Mouse (Mus musculus): ENCODE data around the gene Cfap97d2.

DNA sequence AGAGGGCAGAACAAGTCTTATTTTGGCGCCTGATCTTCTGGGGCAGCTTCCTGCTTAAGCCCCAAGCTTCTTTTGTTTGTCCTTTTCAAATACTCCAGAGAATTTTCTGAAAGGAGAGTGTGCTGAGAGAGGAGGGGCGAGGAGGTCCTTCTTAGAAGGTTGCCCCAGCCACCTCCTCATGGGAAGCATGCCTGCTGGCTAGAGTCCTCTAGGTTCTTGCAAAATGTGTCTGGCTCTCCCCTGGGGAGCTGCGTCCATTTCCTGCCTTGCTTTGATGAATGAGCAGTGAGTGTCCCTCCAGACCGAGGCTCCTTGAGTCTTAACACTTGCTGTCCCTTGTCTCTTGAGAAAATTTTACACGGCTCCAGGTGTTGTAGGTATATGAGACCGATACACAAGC, 17.2 kb upstream of the Cfap97d2 start:
- TF ChIP-seq CTCF (IDR thresholded peaks at IDR 0.05; ENCODE audit: low read depth, low read length) (no peak), POLR2A (IDR thresholded peaks at IDR 0.05; ENCODE audit: borderline replicate concordance, low read depth, low read length) (no peak)
